In genomic region chr2:152428481-152428880, GRCm38 (mm10) we compare ENCODE assay signal across 28 mouse cellular contexts. TPM values are rescaled to one million over a fixed set of nuclear protein-coding genes. Genes with fewer than 3 reads are reported as not detected.
A peak's percentile ranks its signal among the peaks of the same experiment; 100 is the strongest.
DNase-seq lines count a peak whose midpoint lies in the region; ATAC-seq and TF ChIP-seq lines count a peak whose summit lies in the region.
"Not testable (repeated sequence)": the region's sequence is repeated elsewhere in the genome, so short reads cannot be mapped to it uniquely, and the experiment has no call there.
"Had no signal": no experiment of that assay in that cellular context is flagged by ENCODE, and none has a peak within 500 bp of the region (broad histone marks: within the 10 kb centered on the region; RNA-seq: fewer than 3 reads in every experiment).

No protein-coding gene starts in this region.

- TF ChIP-seq CTCF in MEL (IDR thresholded peaks at IDR 0.05 in 2 of 3, conservative IDR thresholded peaks at IDR 0.05 in 1 of 3; ENCODE audit: control insufficient read depth in 1 of 3, insufficient read depth in 1 of 3, low read depth in 2 of 3, low read length in 3 of 3, poor library complexity in 1 of 3, severe bottlenecking in 1 of 3); testis, adult 2 months (IDR thresholded peaks at IDR 0.05; ENCODE audit: control insufficient read depth, insufficient read depth, insufficient replicate concordance, low read depth, low read length): not testable (repeated sequence)
- peak; percentile 28 for TF ChIP-seq CTCF in heart, adult 2 months (IDR thresholded peaks at IDR 0.05)
- peak; percentile 15 for TF ChIP-seq CTCF in left cerebral cortex, adult 2 months (IDR thresholded peaks at IDR 0.05)
- TF ChIP-seq CTCF in lung, postnatal 0 days (IDR thresholded peaks at IDR 0.05): peak; percentile 32

- not testable (repeated sequence) for H3K4me3 ChIP-seq in MEL (ENCODE audit: control insufficient read depth in 1 of 2, insufficient read depth in 1 of 2, low read depth in 2 of 2, low read length in 2 of 2); heart, adult 2 months; left cerebral cortex, adult 2 months; lung, postnatal 0 days (ENCODE audit: low read depth, low read length)
- peak overlapping the region; percentile 65 for H3K4me3 ChIP-seq in testis, adult 2 months (ENCODE audit: control insufficient read depth, low read depth, low read length)

- not testable (repeated sequence) for H3K79me2 ChIP-seq in MEL (ENCODE audit: control insufficient read depth, insufficient read depth, low read length, poor library complexity); heart, adult 2 months (replicated peaks; ENCODE audit: control insufficient read depth, insufficient read depth, low read length)

- TF ChIP-seq EP300 in MEL (IDR thresholded peaks at IDR 0.05; ENCODE audit: low read depth in 1 of 2, low read length in 2 of 2); heart, adult 2 months (IDR thresholded peaks at IDR 0.05; ENCODE audit: insufficient read depth, low read depth, low read length); lung, postnatal 0 days (IDR thresholded peaks at IDR 0.05): not testable (repeated sequence)

- H3K36me3 ChIP-seq in MEL (ENCODE audit: control insufficient read depth in 1 of 2, insufficient read depth in 2 of 2, low read length in 2 of 2); heart, adult 2 months (ENCODE audit: control insufficient read depth, insufficient read depth, low read length); lung, postnatal 0 days (ENCODE audit: insufficient read depth, low read length); testis, adult 2 months (ENCODE audit: control insufficient read depth, insufficient read depth, low read length): not testable (repeated sequence)

- peak; percentile 54; the same call in 1 of the 2 replicates for ATAC-seq in erythroblast, adult 5-6 weeks (replicated peaks; ENCODE audit: low FRiP score, poor library complexity, severe bottlenecking)
- not testable (repeated sequence) for ATAC-seq in lung, postnatal 0 days

- DNase-seq in 416B (ENCODE audit: low read depth): peak; percentile 27
- DNase-seq in MEL (ENCODE audit: low read depth, low spot score): peak; percentile 38
- not testable (repeated sequence) for DNase-seq in heart, adult 2 months; left cerebral cortex, adult 2 months (ENCODE audit: extremely low spot score in 1 of 2, low spot score in 2 of 2); lung, postnatal 0 days (ENCODE audit: low spot score)

- H3K9me3 ChIP-seq in MEL (replicated peaks; ENCODE audit: insufficient read depth, low read length); lung, postnatal 0 days (ENCODE audit: low read length): not testable (repeated sequence)

- intact Hi-C loops in heart, adult 2 months (cut with DNase I); left cerebral cortex, adult 2 months (cut with DNase I): not testable (repeated sequence)

- TF ChIP-seq RAD21 in MEL (IDR thresholded peaks at IDR 0.05; ENCODE audit: low read depth, low read length): not testable (repeated sequence)

- H3K27me3 ChIP-seq in MEL (ENCODE audit: control insufficient read depth in 1 of 2, insufficient read depth in 2 of 2, low read length in 2 of 2); heart, adult 2 months (ENCODE audit: control insufficient read depth, insufficient read depth, low read length); lung, postnatal 0 days (replicated peaks; ENCODE audit: insufficient read depth, low read length); testis, adult 2 months (ENCODE audit: control insufficient read depth, insufficient read depth, low read length): not testable (repeated sequence)

- not testable (repeated sequence) for H3K4me1 ChIP-seq in MEL (ENCODE audit: control insufficient read depth in 1 of 2, insufficient read depth in 2 of 2, low read length in 2 of 2); heart, adult 2 months (ENCODE audit: control insufficient read depth, insufficient read depth, low read length); lung, postnatal 0 days (ENCODE audit: insufficient read depth, low read depth, low read length); testis, adult 2 months (ENCODE audit: control insufficient read depth, insufficient read depth, low read length)

- H3K27ac ChIP-seq in MEL (ENCODE audit: control insufficient read depth, low read depth, low read length); heart, adult 2 months; left cerebral cortex, adult 2 months; lung, postnatal 0 days (ENCODE audit: low read length); testis, adult 2 months (ENCODE audit: control insufficient read depth, insufficient read depth, low read depth, low read length): not testable (repeated sequence)

- not testable (repeated sequence) for H3K9ac ChIP-seq in MEL (ENCODE audit: control insufficient read depth, low read depth, low read length, poor library complexity, severe bottlenecking); heart, adult 2 months (ENCODE audit: low read depth, low read length); lung, postnatal 0 days (replicated peaks; ENCODE audit: low read depth)

- TF ChIP-seq POLR2A in MEL (IDR thresholded peaks at IDR 0.05; ENCODE audit: control insufficient read depth in 1 of 2, insufficient read depth in 1 of 2, low read depth in 1 of 2, low read length in 2 of 2, poor library complexity in 1 of 2); heart, adult 2 months (IDR thresholded peaks at IDR 0.05; ENCODE audit: insufficient read depth, low read depth, low read length); testis, adult 2 months (IDR thresholded peaks at IDR 0.05; ENCODE audit: control insufficient read depth, low read depth, low read length): not testable (repeated sequence)

- H3K4me2 ChIP-seq in lung, postnatal 0 days (replicated peaks; ENCODE audit: low read depth, low read length): not testable (repeated sequence)

- WGBS in heart, adult 2 months: 80% methylated on average over 2 of the region's 2 CpGs
- 78% methylated on average over 2 of the region's 2 CpGs for WGBS in lung, postnatal 0 days

RNA-seq across cellular contexts. Expression of gene 6820408C15Rik, which starts 13.1 kb away (rescaled TPM):
- 0.08 and 0.13 TPM in 2 replicates for total RNA-seq in MEL (2012; rRNA removed)
- polyA plus RNA-seq in MEL (2012; ENCODE audit: insufficient read depth in 1 of 2, insufficient read length in 2 of 2, low read depth in 1 of 2, low replicate concordance in 2 of 2, missing spikeins in 1 of 2): under 1 TPM in 1 of 2 experiments, not detected in 1; 0.31 TPM
- total RNA-seq in erythroblast, adult 5-6 weeks (2015; ENCODE audit: low replicate concordance): not detected in 2 replicates
- total RNA-seq in erythroblast, adult 5-6 weeks (2017; ENCODE audit: low replicate concordance): not detected in 2 replicates
- 1 to 10 TPM; 1.5 to 2.4 TPM for total RNA-seq in heart, adult 2 months (2021)
- polyA plus RNA-seq in heart, adult 2 months (2012; rRNA removed): 2.5 and 4.0 TPM in 2 replicates
- 1 to 10 TPM; 2.4 to 3.0 TPM for total RNA-seq in left cerebral cortex, adult 2 months (2021)
- 10.7 and 14.6 TPM in 2 replicates for polyA plus RNA-seq in lung, postnatal 0 days (2015; fragmentation: Nextera tagmentation; extraction: Ambion mirVana)
- polyA plus RNA-seq in testis, adult 2 months (2012; rRNA removed): 54.7 and 73.0 TPM in 2 replicates
- total RNA-seq: CH12.LX; gastrocnemius, postnatal 10 days had no signal
- polyA plus RNA-seq: erythroblast, embryonic 14.5 days had no signal

RNA-seq across cellular contexts. Expression of gene Zcchc3, which starts 13.7 kb away (rescaled TPM):
- total RNA-seq in MEL (2012; rRNA removed): 5.1 and 5.7 TPM in 2 replicates
- polyA plus RNA-seq in MEL (2012; ENCODE audit: insufficient read depth in 1 of 2, insufficient read length in 2 of 2, low read depth in 1 of 2, low replicate concordance in 2 of 2, missing spikeins in 1 of 2): 10 to 100 TPM in 1 of 2 experiments, not detected in 1; 12.1 TPM
- 0.58 and 2.3 TPM in 2 replicates for total RNA-seq in erythroblast, adult 5-6 weeks (2015; ENCODE audit: low replicate concordance)
- total RNA-seq in erythroblast, adult 5-6 weeks (2017; ENCODE audit: low replicate concordance): 0.84 and 1.2 TPM in 2 replicates
- total RNA-seq in heart, adult 2 months (2021): 1 to 10 TPM; 6.7 to 9.1 TPM
- 4.0 and 5.5 TPM in 2 replicates for polyA plus RNA-seq in heart, adult 2 months (2012; rRNA removed)
- 1 to 10 TPM; 8.5 to 9.9 TPM for total RNA-seq in left cerebral cortex, adult 2 months (2021)
- 17.3 TPM in 2 replicates for polyA plus RNA-seq in lung, postnatal 0 days (2015; fragmentation: Nextera tagmentation; extraction: Ambion mirVana)
- polyA plus RNA-seq in testis, adult 2 months (2012; rRNA removed): 2.5 and 2.8 TPM in 2 replicates
- total RNA-seq: CH12.LX had no signal
- polyA plus RNA-seq: C2C12 had no signal

RNA-seq across cellular contexts. Expression of gene Sox12, which starts 30.6 kb away (rescaled TPM):
- total RNA-seq in MEL (2012; rRNA removed): 1.5 and 2.0 TPM in 2 replicates
- 10 to 100 TPM in 1 of 2 experiments, not detected in 1; 24.7 TPM for polyA plus RNA-seq in MEL (2012; ENCODE audit: insufficient read depth in 1 of 2, insufficient read length in 2 of 2, low read depth in 1 of 2, low replicate concordance in 2 of 2, missing spikeins in 1 of 2)
- 2.3 and 2.5 TPM in 2 replicates for total RNA-seq in erythroblast, adult 5-6 weeks (2015; ENCODE audit: low replicate concordance)
- total RNA-seq in erythroblast, adult 5-6 weeks (2017; ENCODE audit: low replicate concordance): 0.42 and 1.2 TPM in 2 replicates
- total RNA-seq in heart, adult 2 months (2021): 1 to 10 TPM; 6.9 to 8.3 TPM
- 7.6 and 8.8 TPM in 2 replicates for polyA plus RNA-seq in heart, adult 2 months (2012; rRNA removed)
- total RNA-seq in left cerebral cortex, adult 2 months (2021): 10 to 100 TPM; 12.8 to 15.7 TPM
- polyA plus RNA-seq in lung, postnatal 0 days (2015; fragmentation: Nextera tagmentation; extraction: Ambion mirVana): 3.5 and 3.9 TPM in 2 replicates
- 5.9 and 6.2 TPM in 2 replicates for polyA plus RNA-seq in testis, adult 2 months (2012; rRNA removed)
- total RNA-seq: CH12.LX had no signal

RNA-seq across cellular contexts. Expression of gene Defb23, which starts 35.9 kb away (rescaled TPM):
- not detected in 2 replicates for total RNA-seq in MEL (2012; rRNA removed)
- polyA plus RNA-seq in MEL (2012; ENCODE audit: insufficient read depth in 1 of 2, insufficient read length in 2 of 2, low read depth in 1 of 2, low replicate concordance in 2 of 2, missing spikeins in 1 of 2): not detected
- total RNA-seq in erythroblast, adult 5-6 weeks (2015; ENCODE audit: low replicate concordance): not detected in 2 replicates
- not detected in 2 replicates for total RNA-seq in erythroblast, adult 5-6 weeks (2017; ENCODE audit: low replicate concordance)
- total RNA-seq in heart, adult 2 months (2021): not detected
- not detected in 2 replicates for polyA plus RNA-seq in heart, adult 2 months (2012; rRNA removed)
- total RNA-seq in left cerebral cortex, adult 2 months (2021): not detected
- not detected in 2 replicates for polyA plus RNA-seq in lung, postnatal 0 days (2015; fragmentation: Nextera tagmentation; extraction: Ambion mirVana)
- 1.4 TPM in 1 of 2 replicates, not detected in the other for polyA plus RNA-seq in testis, adult 2 months (2012; rRNA removed)
- total RNA-seq: adrenal gland, adult 8-10 months; adrenal gland, postnatal 36 days; CH12.LX; G1E; gastrocnemius, postnatal 10 days; gastrocnemius, postnatal 4 days; heart, adult 8-10 months; heart, postnatal 25 days had no signal
- polyA plus RNA-seq: C2C12; cerebellum, adult 2 months; embryonic facial prominence, embryonic 10.5 days; embryonic facial prominence, embryonic 14.5 days; erythroblast, embryonic 14.5 days; forebrain, embryonic 10.5 days; forebrain, embryonic 15.5 days; frontal cortex, adult 2 months; G1E; heart, embryonic 12.5 days; heart, embryonic 16.5 days; hindbrain, embryonic 10.5 days; hindbrain, embryonic 14.5 days; intestine, embryonic 15.5 days had no signal

RNA-seq across cellular contexts. Expression of gene Defb20, which starts 48.4 kb away (rescaled TPM):
- total RNA-seq in MEL (2012; rRNA removed): not detected in 2 replicates
- not detected for polyA plus RNA-seq in MEL (2012; ENCODE audit: insufficient read depth in 1 of 2, insufficient read length in 2 of 2, low read depth in 1 of 2, low replicate concordance in 2 of 2, missing spikeins in 1 of 2)
- not detected in 2 replicates for total RNA-seq in erythroblast, adult 5-6 weeks (2015; ENCODE audit: low replicate concordance)
- total RNA-seq in erythroblast, adult 5-6 weeks (2017; ENCODE audit: low replicate concordance): not detected in 2 replicates
- total RNA-seq in heart, adult 2 months (2021): not detected
- not detected in 2 replicates for polyA plus RNA-seq in heart, adult 2 months (2012; rRNA removed)
- total RNA-seq in left cerebral cortex, adult 2 months (2021): not detected
- not detected in 2 replicates for polyA plus RNA-seq in lung, postnatal 0 days (2015; fragmentation: Nextera tagmentation; extraction: Ambion mirVana)
- polyA plus RNA-seq in testis, adult 2 months (2012; rRNA removed): 0.28 and 0.52 TPM in 2 replicates
- total RNA-seq: adrenal gland, adult 8-10 months; adrenal gland, postnatal 36 days; CH12.LX; gastrocnemius, postnatal 10 days; gastrocnemius, postnatal 4 days; heart, adult 8-10 months; heart, postnatal 25 days had no signal
- polyA plus RNA-seq: C2C12; embryonic facial prominence, embryonic 10.5 days; embryonic facial prominence, embryonic 14.5 days; erythroblast, embryonic 14.5 days; forebrain, embryonic 10.5 days; forebrain, embryonic 15.5 days; G1E; heart, embryonic 12.5 days; heart, embryonic 16.5 days; hindbrain, embryonic 10.5 days; hindbrain, embryonic 14.5 days; intestine, embryonic 15.5 days had no signal
